Mouse (Mus musculus) thymus, adult 2 months (tissue): ENCODE data around the gene Erbin.

Experiments
- CTCF ChIP-seq: fragments of 200-500 bp; IDR thresholded peaks from 2 replicates; pipeline ENCODE4 v1.5.1; 2012; ENCODE audit warnings: mild to moderate bottlenecking, control low read depth, low read length, moderate library complexity, borderline replicate concordance; ENCODE audit not compliant: control insufficient read depth, poor library complexity, insufficient read depth; ENCODE audit errors: extremely low read depth
- POLR2A ChIP-seq: fragments of 200-500 bp; IDR thresholded peaks from 2 replicates; pipeline ENCODE4 v1.6.1; 2012; ENCODE audit warnings: mild to moderate bottlenecking, low read length, control low read depth, moderate library complexity; ENCODE audit not compliant: control insufficient read depth, poor library complexity, insufficient read depth; ENCODE audit errors: extremely low read depth

GRCm38 (mm10) chr13:103819377-103819776 lies 100.9 kb downstream of the Erbin start:
- TF ChIP-seq CTCF (no peak), POLR2A (no peak)
